Mouse (Mus musculus): Measurements from ENCODE around the gene Ranbp3l. TPM values are rescaled to one million over a fixed set of nuclear protein-coding genes. Genes with fewer than 3 reads are reported as not detected.

Gene Ranbp3l
- polyA plus RNA-seq, 1 experiment: not detected

- Histone ChIP-seq H3K4me3 (ENCODE audit: control insufficient read depth, low read depth, low read length) (no peak overlapping the region), H3K27ac (ENCODE audit: control insufficient read depth, insufficient read depth, low read depth, low read length) (no peak overlapping the region), H3K36me3 (ENCODE audit: control insufficient read depth, insufficient read depth, low read length) (no peaks in the 10 kb centered on the region), H3K4me1 (ENCODE audit: control insufficient read depth, insufficient read depth, low read length) (peaks cover 2% of the 10 kb centered on the region), H3K27me3 (ENCODE audit: control insufficient read depth, insufficient read depth, low read length) (no peaks in the 10 kb centered on the region)
- TF ChIP-seq POLR2A (IDR thresholded peaks at IDR 0.05; ENCODE audit: control insufficient read depth, low read depth, low read length) (no peak), CTCF (IDR thresholded peaks at IDR 0.05; ENCODE audit: control insufficient read depth, insufficient read depth, insufficient replicate concordance, low read depth, low read length) (no peak)
These were observed 1.4 kb downstream of the Ranbp3l start for GRCm38 (mm10) chr15:8969061-8969635.

DNA sequence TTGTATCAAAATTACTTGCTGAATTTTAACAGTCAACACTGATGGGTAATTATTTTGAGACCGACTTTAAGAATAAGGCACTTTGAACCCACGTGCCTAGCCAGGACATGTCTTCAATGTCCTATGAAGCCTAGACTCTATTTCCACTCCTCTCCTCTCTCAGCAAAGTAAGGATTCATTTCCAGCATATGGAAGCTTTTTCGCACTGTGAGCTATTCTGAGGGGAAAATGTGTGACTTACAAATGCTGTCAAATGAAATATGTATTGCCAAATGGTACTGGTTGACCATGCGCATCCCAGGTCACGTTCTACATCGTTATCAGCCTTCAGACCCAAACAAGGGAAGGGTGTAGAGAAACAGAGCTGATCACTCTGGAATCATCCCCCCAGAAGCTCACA is 23.5 kb downstream of the Ranbp3l start:
- H3K27ac ChIP-seq (ENCODE audit: control insufficient read depth, insufficient read depth, low read depth, low read length): no peak overlapping the region
- no peaks in the 10 kb centered on the region for H3K4me1 ChIP-seq (ENCODE audit: control insufficient read depth, insufficient read depth, low read length)
- H3K36me3 ChIP-seq (ENCODE audit: control insufficient read depth, insufficient read depth, low read length): no peaks in the 10 kb centered on the region
- H3K27me3 ChIP-seq (ENCODE audit: control insufficient read depth, insufficient read depth, low read length): no peaks in the 10 kb centered on the region
- TF ChIP-seq POLR2A (IDR thresholded peaks at IDR 0.05; ENCODE audit: control insufficient read depth, low read depth, low read length) (no peak), CTCF (IDR thresholded peaks at IDR 0.05; ENCODE audit: control insufficient read depth, insufficient read depth, insufficient replicate concordance, low read depth, low read length) (no peak)
- no peak overlapping the region for H3K4me3 ChIP-seq (ENCODE audit: control insufficient read depth, low read depth, low read length)

DNA sequence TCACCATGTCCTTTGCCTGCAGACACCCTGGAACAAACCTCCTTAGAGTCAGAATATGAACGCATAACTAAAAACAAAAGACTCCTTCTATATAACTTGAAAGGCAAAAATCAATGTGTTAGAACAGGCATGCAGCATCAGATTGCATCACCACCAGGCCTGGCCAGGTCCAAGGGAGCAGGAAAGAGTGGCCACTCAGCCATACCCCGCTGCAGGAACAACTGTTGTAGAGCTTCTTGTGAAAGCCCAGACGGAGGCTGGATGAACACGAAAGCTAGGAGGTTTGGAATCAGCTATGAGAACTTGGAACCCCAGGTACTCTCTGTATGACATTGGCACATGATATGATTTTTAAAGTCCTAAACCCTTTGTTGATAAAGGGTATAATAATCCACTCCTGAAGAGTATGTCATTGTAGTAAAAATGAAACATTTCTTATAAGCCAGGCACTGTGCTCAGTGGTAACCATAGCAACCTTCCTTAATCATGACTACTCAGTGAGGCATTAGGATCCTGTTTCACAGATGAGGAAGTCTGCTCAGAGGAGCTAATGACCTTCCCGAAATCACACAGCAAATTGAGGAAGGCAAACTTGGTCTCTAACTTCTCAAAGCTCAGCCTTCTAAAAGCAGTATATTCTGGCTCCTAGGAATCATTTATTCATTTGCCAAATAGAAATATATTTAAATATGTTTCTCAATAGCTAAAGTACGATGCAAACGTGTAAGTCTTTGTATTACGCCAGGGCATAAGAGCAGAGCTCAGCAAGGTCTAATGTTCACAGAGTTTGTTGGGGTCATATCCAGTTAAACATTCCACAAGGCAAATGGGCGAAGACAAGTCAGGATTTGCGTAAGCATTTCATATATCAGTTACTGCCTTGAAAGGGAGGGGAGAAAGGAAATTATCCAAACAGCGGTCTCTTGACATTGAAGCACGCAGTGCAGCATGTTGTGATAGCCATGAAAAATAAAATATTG is 24.4 kb downstream of the Ranbp3l start:
- no peaks in the 10 kb centered on the region for H3K4me1 ChIP-seq (ENCODE audit: control insufficient read depth, insufficient read depth, low read length)
- no peak for TF ChIP-seq CTCF (IDR thresholded peaks at IDR 0.05; ENCODE audit: control insufficient read depth, insufficient read depth, insufficient replicate concordance, low read depth, low read length)
- no peak for TF ChIP-seq POLR2A (IDR thresholded peaks at IDR 0.05; ENCODE audit: control insufficient read depth, low read depth, low read length)
- no peaks in the 10 kb centered on the region for H3K27me3 ChIP-seq (ENCODE audit: control insufficient read depth, insufficient read depth, low read length)
- no peak overlapping the region for H3K4me3 ChIP-seq (ENCODE audit: control insufficient read depth, low read depth, low read length)
- H3K27ac ChIP-seq (ENCODE audit: control insufficient read depth, insufficient read depth, low read depth, low read length): no peak overlapping the region
- H3K36me3 ChIP-seq (ENCODE audit: control insufficient read depth, insufficient read depth, low read length): no peaks in the 10 kb centered on the region

GRCm38 (mm10) chr15:8994608-8995277 is 27.0 kb downstream of the Ranbp3l start:
- H3K4me1 ChIP-seq (ENCODE audit: control insufficient read depth, insufficient read depth, low read length): no peaks in the 10 kb centered on the region
- no peaks in the 10 kb centered on the region for H3K36me3 ChIP-seq (ENCODE audit: control insufficient read depth, insufficient read depth, low read length)
- no peak overlapping the region for H3K27ac ChIP-seq (ENCODE audit: control insufficient read depth, insufficient read depth, low read depth, low read length)
- H3K4me3 ChIP-seq (ENCODE audit: control insufficient read depth, low read depth, low read length): no peak overlapping the region
- TF ChIP-seq CTCF (IDR thresholded peaks at IDR 0.05; ENCODE audit: control insufficient read depth, insufficient read depth, insufficient replicate concordance, low read depth, low read length) (no peak), POLR2A (IDR thresholded peaks at IDR 0.05; ENCODE audit: control insufficient read depth, low read depth, low read length) (no peak)
- no peaks in the 10 kb centered on the region for H3K27me3 ChIP-seq (ENCODE audit: control insufficient read depth, insufficient read depth, low read length)

DNA sequence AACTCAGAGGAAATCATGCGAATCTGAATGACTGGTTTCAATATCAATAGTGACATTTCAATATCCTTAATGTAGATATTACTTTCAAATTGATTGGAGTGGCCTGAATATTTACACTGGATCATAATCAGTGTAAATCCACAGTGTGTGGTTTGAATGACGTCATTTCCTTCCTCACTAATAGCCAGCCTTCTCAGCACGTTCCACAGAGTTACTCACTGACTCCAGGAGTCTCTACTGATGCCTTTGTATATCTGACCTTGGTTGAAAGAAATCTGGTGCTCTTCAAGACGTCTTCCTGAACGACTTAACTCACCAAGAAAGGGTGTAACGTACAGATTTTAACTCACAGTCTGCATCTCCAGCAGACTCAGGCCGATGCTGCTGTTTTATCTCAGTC is 27.7 kb downstream of the Ranbp3l start:
- TF ChIP-seq CTCF (IDR thresholded peaks at IDR 0.05; ENCODE audit: control insufficient read depth, insufficient read depth, insufficient replicate concordance, low read depth, low read length) (no peak), POLR2A (IDR thresholded peaks at IDR 0.05; ENCODE audit: control insufficient read depth, low read depth, low read length) (no peak)
- Histone ChIP-seq H3K36me3 (ENCODE audit: control insufficient read depth, insufficient read depth, low read length) (no peaks in the 10 kb centered on the region), H3K27me3 (ENCODE audit: control insufficient read depth, insufficient read depth, low read length) (no peaks in the 10 kb centered on the region), H3K4me1 (ENCODE audit: control insufficient read depth, insufficient read depth, low read length) (no peaks in the 10 kb centered on the region), H3K27ac (ENCODE audit: control insufficient read depth, insufficient read depth, low read depth, low read length) (no peak overlapping the region), H3K4me3 (ENCODE audit: control insufficient read depth, low read depth, low read length) (no peak overlapping the region)

DNA sequence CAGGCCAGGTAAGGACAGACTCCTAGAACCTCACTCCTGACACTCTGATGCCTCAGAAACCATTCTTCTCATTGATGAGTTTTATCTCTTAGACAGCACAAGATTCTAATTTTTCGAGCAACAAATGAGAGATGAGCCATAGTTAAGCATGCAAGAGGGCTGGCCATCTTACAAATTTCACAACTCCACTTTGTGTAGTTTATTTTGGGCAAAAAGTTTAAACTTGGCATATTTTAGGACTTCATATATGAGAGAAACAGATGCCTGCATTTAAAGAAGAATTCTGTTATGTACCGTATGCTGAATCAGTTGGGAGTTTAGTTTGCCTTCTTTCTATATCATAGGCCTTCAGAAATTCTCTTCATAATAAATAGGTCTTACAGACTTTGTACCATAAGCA is 35.0 kb downstream of the Ranbp3l start:
- no peaks in the 10 kb centered on the region for H3K36me3 ChIP-seq (ENCODE audit: control insufficient read depth, insufficient read depth, low read length)
- no peak overlapping the region for H3K27ac ChIP-seq (ENCODE audit: control insufficient read depth, insufficient read depth, low read depth, low read length)
- no peaks in the 10 kb centered on the region for H3K4me1 ChIP-seq (ENCODE audit: control insufficient read depth, insufficient read depth, low read length)
- H3K27me3 ChIP-seq (ENCODE audit: control insufficient read depth, insufficient read depth, low read length): no peaks in the 10 kb centered on the region
- no peak for TF ChIP-seq POLR2A (IDR thresholded peaks at IDR 0.05; ENCODE audit: control insufficient read depth, low read depth, low read length)
- no peak for TF ChIP-seq CTCF (IDR thresholded peaks at IDR 0.05; ENCODE audit: control insufficient read depth, insufficient read depth, insufficient replicate concordance, low read depth, low read length)
- no peak overlapping the region for H3K4me3 ChIP-seq (ENCODE audit: control insufficient read depth, low read depth, low read length)

GRCm38 (mm10) chr15:9009196-9009595 is 41.4 kb downstream of the Ranbp3l start:
- Histone ChIP-seq H3K4me3 (ENCODE audit: control insufficient read depth, low read depth, low read length) (no peak overlapping the region), H3K27me3 (ENCODE audit: control insufficient read depth, insufficient read depth, low read length) (no peaks in the 10 kb centered on the region), H3K36me3 (ENCODE audit: control insufficient read depth, insufficient read depth, low read length) (no peaks in the 10 kb centered on the region), H3K27ac (ENCODE audit: control insufficient read depth, insufficient read depth, low read depth, low read length) (no peak overlapping the region), H3K4me1 (ENCODE audit: control insufficient read depth, insufficient read depth, low read length) (no peaks in the 10 kb centered on the region)
- no peak for TF ChIP-seq POLR2A (IDR thresholded peaks at IDR 0.05; ENCODE audit: control insufficient read depth, low read depth, low read length)
